Mouse (Mus musculus): Measurements from ENCODE around the gene Scamp3. TPM values are rescaled to one million over a fixed set of nuclear protein-coding genes. Genes with fewer than 3 reads are reported as not detected.

Gene Scamp3
- polyA plus RNA-seq, 1 experiment from 2014 or later, result 153 TPM

- H3K4me1 ChIP-seq (ENCODE audit: control insufficient read depth, insufficient read depth, low read length), result peaks cover 5% of the 10 kb centered on the region; the same call in 1 of the 2 replicates
Observed at GRCm38 (mm10) chr3:89202253-89203141, 25.2 kb downstream of the Scamp3 start, which contains the start of gene Gba. Gene Gba (plus strand): TSS chr3:89202928.

GRCm38 (mm10) chr3:89203142-89203514 lies 25.9 kb downstream of the Scamp3 start:
- H3K27me3 ChIP-seq (ENCODE audit: control insufficient read depth, insufficient read depth, low read length), result no peaks in the 10 kb centered on the region
- ATAC-seq (ENCODE audit: low read depth), result peak; percentile 9; the same call in 1 of the 2 replicates
- H3K4me3 ChIP-seq (ENCODE audit: low read depth, low read length), result peak overlapping the region; percentile 46
- H3K36me3 ChIP-seq (ENCODE audit: control insufficient read depth, insufficient read depth, low read length), result peaks cover 33% of the 10 kb centered on the region
- no peaks in the 10 kb centered on the region for H3K9me3 ChIP-seq (ENCODE audit: control insufficient read depth, low read length)
- peak overlapping the region; percentile 41 for H3K9ac ChIP-seq (replicated peaks; ENCODE audit: low read depth, low read length)
- H3K4me2 ChIP-seq (ENCODE audit: low read depth, low read length), result peak overlapping the region; percentile 53
- no peak overlapping the region for H3K27ac ChIP-seq (ENCODE audit: low read depth, low read length)
- peaks cover 5% of the 10 kb centered on the region; the same call in 1 of the 2 replicates for H3K4me1 ChIP-seq (ENCODE audit: control insufficient read depth, insufficient read depth, low read length)
- WGBS, result 44% methylated on average over 5 of the region's 5 CpGs

More at GRCm38 (mm10) chr3:89202253-89203141, 25.2 kb downstream of the Scamp3 start, which contains the start of gene Gba:
- Histone ChIP-seq H3K9ac (replicated peaks; ENCODE audit: low read depth, low read length) (peak within 1 kb of the TSS; percentile 41), H3K4me3 (ENCODE audit: low read depth, low read length) (peak within 1 kb of the TSS; percentile 46), H3K4me2 (ENCODE audit: low read depth, low read length) (peak within 1 kb of the TSS; percentile 53), H3K27ac (ENCODE audit: low read depth, low read length) (no peak within 1 kb of the TSS), H3K36me3 (ENCODE audit: control insufficient read depth, insufficient read depth, low read length) (peaks cover 27% of the 10 kb centered on the region), H3K9me3 (ENCODE audit: control insufficient read depth, low read length) (no peaks in the 10 kb centered on the region), H3K27me3 (ENCODE audit: control insufficient read depth, insufficient read depth, low read length) (no peaks in the 10 kb centered on the region)
- WGBS, result 27% methylated on average over 13 of the region's 13 CpGs
- ATAC-seq (ENCODE audit: low read depth), result peak; percentile 86

GRCm38 (mm10) chr3:89206079-89206478 lies 28.8 kb downstream of the Scamp3 start:
- H3K9ac ChIP-seq (replicated peaks; ENCODE audit: low read depth, low read length), result no peak overlapping the region
- H3K27me3 ChIP-seq (ENCODE audit: control insufficient read depth, insufficient read depth, low read length), result no peaks in the 10 kb centered on the region
- H3K36me3 ChIP-seq (ENCODE audit: control insufficient read depth, insufficient read depth, low read length), result peaks cover 62% of the 10 kb centered on the region
- no peaks in the 10 kb centered on the region for H3K9me3 ChIP-seq (ENCODE audit: control insufficient read depth, low read length)
- no peak for ATAC-seq (ENCODE audit: low read depth)
- no peak overlapping the region for H3K27ac ChIP-seq (ENCODE audit: low read depth, low read length)
- peaks cover 5% of the 10 kb centered on the region; the same call in 1 of the 2 replicates for H3K4me1 ChIP-seq (ENCODE audit: control insufficient read depth, insufficient read depth, low read length)
- WGBS, result 94% methylated on average over 7 of the region's 7 CpGs
- no peak overlapping the region for H3K4me3 ChIP-seq (ENCODE audit: low read depth, low read length)
- H3K4me2 ChIP-seq (ENCODE audit: low read depth, low read length), result no peak overlapping the region

GRCm38 (mm10) chr3:89206695-89207094 lies 29.4 kb downstream of the Scamp3 start:
- no peak for ATAC-seq (ENCODE audit: low read depth)
- H3K4me1 ChIP-seq (ENCODE audit: control insufficient read depth, insufficient read depth, low read length), result peaks cover 5% of the 10 kb centered on the region; the same call in 1 of the 2 replicates
- H3K36me3 ChIP-seq (ENCODE audit: control insufficient read depth, insufficient read depth, low read length), result peaks cover 65% of the 10 kb centered on the region
- H3K4me2 ChIP-seq (ENCODE audit: low read depth, low read length), result no peak overlapping the region
- no peak overlapping the region for H3K4me3 ChIP-seq (ENCODE audit: low read depth, low read length)
- no peak overlapping the region for H3K27ac ChIP-seq (ENCODE audit: low read depth, low read length)
- H3K9me3 ChIP-seq (ENCODE audit: control insufficient read depth, low read length), result no peaks in the 10 kb centered on the region
- H3K27me3 ChIP-seq (ENCODE audit: control insufficient read depth, insufficient read depth, low read length), result no peaks in the 10 kb centered on the region
- WGBS, result 93% methylated on average over 2 of the region's 2 CpGs
- no peak overlapping the region for H3K9ac ChIP-seq (replicated peaks; ENCODE audit: low read depth, low read length)

GRCm38 (mm10) chr3:89208075-89208657 lies 30.9 kb downstream of the Scamp3 start:
- Histone ChIP-seq H3K27ac (ENCODE audit: low read depth, low read length) (no peak overlapping the region), H3K4me2 (ENCODE audit: low read depth, low read length) (no peak overlapping the region), H3K4me1 (ENCODE audit: control insufficient read depth, insufficient read depth, low read length) (peaks cover 10% of the 10 kb centered on the region), H3K9ac (replicated peaks; ENCODE audit: low read depth, low read length) (no peak overlapping the region), H3K4me3 (ENCODE audit: low read depth, low read length) (no peak overlapping the region), H3K36me3 (ENCODE audit: control insufficient read depth, insufficient read depth, low read length) (peaks cover 65% of the 10 kb centered on the region), H3K27me3 (ENCODE audit: control insufficient read depth, insufficient read depth, low read length) (no peaks in the 10 kb centered on the region), H3K9me3 (ENCODE audit: control insufficient read depth, low read length) (no peaks in the 10 kb centered on the region)
- no peak for ATAC-seq (ENCODE audit: low read depth)
- WGBS, result 93% methylated on average over 13 of the region's 13 CpGs

- no peak for ATAC-seq (ENCODE audit: low read depth)
- H3K27ac ChIP-seq (ENCODE audit: low read depth, low read length), result no peak overlapping the region
- H3K36me3 ChIP-seq (ENCODE audit: control insufficient read depth, insufficient read depth, low read length), result peaks cover 65% of the 10 kb centered on the region
- H3K4me1 ChIP-seq (ENCODE audit: control insufficient read depth, insufficient read depth, low read length), result peaks cover 7% of the 10 kb centered on the region
- no peak overlapping the region for H3K4me3 ChIP-seq (ENCODE audit: low read depth, low read length)
- no peak overlapping the region for H3K9ac ChIP-seq (replicated peaks; ENCODE audit: low read depth, low read length)
- H3K9me3 ChIP-seq (ENCODE audit: control insufficient read depth, low read length), result no peaks in the 10 kb centered on the region
- H3K4me2 ChIP-seq (ENCODE audit: low read depth, low read length), result no peak overlapping the region
- WGBS, result 87% methylated on average over 6 of the region's 6 CpGs
- peaks cover 2% of the 10 kb centered on the region; the same call in 1 of the 2 replicates for H3K27me3 ChIP-seq (ENCODE audit: control insufficient read depth, insufficient read depth, low read length)
Observed at GRCm38 (mm10) chr3:89208736-89209135, 31.5 kb downstream of the Scamp3 start.

- H3K27me3 ChIP-seq (ENCODE audit: control insufficient read depth, insufficient read depth, low read length), result peaks cover 3% of the 10 kb centered on the region; the same call in 1 of the 2 replicates
- peaks cover 56% of the 10 kb centered on the region for H3K36me3 ChIP-seq (ENCODE audit: control insufficient read depth, insufficient read depth, low read length)
- ATAC-seq (ENCODE audit: low read depth), result no peak
- no peak overlapping the region for H3K9ac ChIP-seq (replicated peaks; ENCODE audit: low read depth, low read length)
- peaks cover 7% of the 10 kb centered on the region for H3K4me1 ChIP-seq (ENCODE audit: control insufficient read depth, insufficient read depth, low read length)
- 95% methylated on average over 7 of the region's 7 CpGs for WGBS
- H3K4me3 ChIP-seq (ENCODE audit: low read depth, low read length), result no peak overlapping the region
- H3K9me3 ChIP-seq (ENCODE audit: control insufficient read depth, low read length), result no peaks in the 10 kb centered on the region
- H3K4me2 ChIP-seq (ENCODE audit: low read depth, low read length), result no peak overlapping the region
- H3K27ac ChIP-seq (ENCODE audit: low read depth, low read length), result no peak overlapping the region
Observed at GRCm38 (mm10) chr3:89209731-89210130, 32.5 kb downstream of the Scamp3 start.

- H3K4me2 ChIP-seq (ENCODE audit: low read depth, low read length), result no peak overlapping the region
- peaks cover 3% of the 10 kb centered on the region; the same call in 1 of the 2 replicates for H3K27me3 ChIP-seq (ENCODE audit: control insufficient read depth, insufficient read depth, low read length)
- H3K4me1 ChIP-seq (ENCODE audit: control insufficient read depth, insufficient read depth, low read length), result peaks cover 10% of the 10 kb centered on the region
- 84% methylated on average over 13 of the region's 13 CpGs for WGBS
- no peak overlapping the region for H3K27ac ChIP-seq (ENCODE audit: low read depth, low read length)
- H3K4me3 ChIP-seq (ENCODE audit: low read depth, low read length), result no peak overlapping the region
- H3K36me3 ChIP-seq (ENCODE audit: control insufficient read depth, insufficient read depth, low read length), result peaks cover 53% of the 10 kb centered on the region
- no peak for ATAC-seq (ENCODE audit: low read depth)
- no peaks in the 10 kb centered on the region for H3K9me3 ChIP-seq (ENCODE audit: control insufficient read depth, low read length)
- H3K9ac ChIP-seq (replicated peaks; ENCODE audit: low read depth, low read length), result no peak overlapping the region
Observed at GRCm38 (mm10) chr3:89210162-89210561, 32.9 kb downstream of the Scamp3 start.

- Histone ChIP-seq H3K9me3 (ENCODE audit: control insufficient read depth, low read length) (no peaks in the 10 kb centered on the region), H3K36me3 (ENCODE audit: control insufficient read depth, insufficient read depth, low read length) (peaks cover 53% of the 10 kb centered on the region), H3K9ac (replicated peaks; ENCODE audit: low read depth, low read length) (no peak overlapping the region), H3K4me2 (ENCODE audit: low read depth, low read length) (no peak overlapping the region), H3K4me3 (ENCODE audit: low read depth, low read length) (no peak overlapping the region), H3K27me3 (ENCODE audit: control insufficient read depth, insufficient read depth, low read length) (peaks cover 3% of the 10 kb centered on the region; the same call in 1 of the 2 replicates), H3K4me1 (ENCODE audit: control insufficient read depth, insufficient read depth, low read length) (peaks cover 16% of the 10 kb centered on the region), H3K27ac (ENCODE audit: low read depth, low read length) (no peak overlapping the region)
- no peak for ATAC-seq (ENCODE audit: low read depth)
- 82% methylated on average over 7 of the region's 7 CpGs for WGBS
Observed at GRCm38 (mm10) chr3:89210731-89211130, 33.5 kb downstream of the Scamp3 start.

All from neural tube, embryonic 14.5 days (tissue).